Mouse (Mus musculus) liver, embryonic 16.5 days (tissue): Measurements from ENCODE around the gene Gm49630. TPM values are rescaled to one million over a fixed set of nuclear protein-coding genes. Genes with fewer than 3 reads are reported as not detected.
"Not testable (repeated sequence)": the region's sequence is repeated elsewhere in the genome, so short reads cannot be mapped to it uniquely, and the experiment has no call there.

Source experiments
- ATAC-seq: fragments of 200-750 bp; cut with Nextera tagmentation; 2 replicates; pipeline ENCODE4 v1.8.0; 2017; ENCODE audit warnings: low read depth, mild to moderate bottlenecking, moderate number of reproducible peaks, moderate library complexity
- H3K27ac ChIP-seq: fragments of 300-500 bp; sonication (generic); 2 replicates; pipeline ENCODE4 v1.5.1; 2014; ENCODE audit warnings: mild to moderate bottlenecking, low read length
- H3K27me3 ChIP-seq: fragments of 300-500 bp; sonication (generic); 2 replicates; pipeline ENCODE4 v1.6.1; 2014; ENCODE audit warnings: low read depth, low read length, mixed read lengths; ENCODE audit not compliant: control insufficient read depth, insufficient read depth
- H3K36me3 ChIP-seq: fragments of 300-500 bp; sonication (generic); 2 replicates; pipeline ENCODE4 v1.6.1; 2014; ENCODE audit warnings: mild to moderate bottlenecking; ENCODE audit not compliant: control insufficient read depth, insufficient read depth
- H3K4me1 ChIP-seq: fragments of 300-500 bp; sonication (generic); 2 replicates; pipeline ENCODE4 v1.6.1; 2014; ENCODE audit warnings: low read depth, low read length, mixed read lengths; ENCODE audit not compliant: control insufficient read depth
- H3K4me2 ChIP-seq: fragments of 300-500 bp; sonication (generic); 2 replicates; pipeline ENCODE4 v1.6.1; 2014; ENCODE audit warnings: low read depth, low read length, mixed read lengths
- H3K4me3 ChIP-seq: fragments of 300-500 bp; sonication (generic); 2 replicates; pipeline ENCODE4 v1.5.1; 2014; ENCODE audit warnings: low read depth, mild to moderate bottlenecking, low read length
- H3K9ac ChIP-seq: fragments of 300-500 bp; sonication (generic); 2 replicates; pipeline ENCODE4 v1.6.1; 2014; ENCODE audit warnings: low read depth, low read length
- H3K9me3 ChIP-seq: fragments of 300-500 bp; sonication (generic); replicated peaks from 2 replicates; pipeline ENCODE4 v1.6.1; 2016; ENCODE audit warnings: low read length; ENCODE audit not compliant: control insufficient read depth
- WGBS: fragments of 180-500 bp; shearing (Covaris S2); extraction: QIAGEN DNeasy Blood & Tissue Kit; methylation state at CpG from one replicate; pipeline ENCODE4 v1.1.7; 2014; ENCODE audit not compliant: insufficient replicate concordance; 5-methylcytosine and 5-hydroxymethylcytosine counted together
- polyA plus RNA-seq: library from polyadenylated mRNA; unstranded; fragments of >200 nt; fragmentation: Nextera tagmentation; extraction: Ambion mirVana; gene quantifications from 2 replicates; pipeline ENCODE4 v1.2.1, GENCODE M21; 2015

The Gm49630 gene
- polyA plus RNA-seq, 1 experiment from 2014 or later: not detected

- 66% methylated on average over 7 of the region's 7 CpGs for WGBS
- not testable (repeated sequence) for ATAC-seq, H3K27me3 ChIP-seq, H3K27ac ChIP-seq, H3K36me3 ChIP-seq, H3K9ac ChIP-seq, H3K4me2 ChIP-seq, H3K9me3 ChIP-seq, H3K4me3 ChIP-seq, H3K4me1 ChIP-seq
Observed at GRCm38 (mm10) chr17:7395116-7395515, 23.3 kb upstream of the Gm49630 start.

- not testable (repeated sequence) for H3K4me3 ChIP-seq, H3K4me1 ChIP-seq, H3K27me3 ChIP-seq, H3K27ac ChIP-seq, ATAC-seq, H3K9ac ChIP-seq, H3K4me2 ChIP-seq, H3K9me3 ChIP-seq, H3K36me3 ChIP-seq
- WGBS: 63% methylated on average over 7 of the region's 7 CpGs
Observed at GRCm38 (mm10) chr17:7389898-7390297, 18.1 kb upstream of the Gm49630 start.

- not testable (repeated sequence) for H3K36me3 ChIP-seq, ATAC-seq, H3K4me3 ChIP-seq, H3K9me3 ChIP-seq, H3K9ac ChIP-seq, H3K27me3 ChIP-seq, H3K4me2 ChIP-seq, H3K4me1 ChIP-seq, H3K27ac ChIP-seq
- WGBS: 59% methylated on average over 6 of the region's 8 CpGs
Observed at GRCm38 (mm10) chr17:7388958-7389356, 17.2 kb upstream of the Gm49630 start.

- not testable (repeated sequence) for H3K4me2 ChIP-seq, H3K9ac ChIP-seq, H3K4me1 ChIP-seq, H3K27ac ChIP-seq, ATAC-seq, H3K4me3 ChIP-seq, H3K36me3 ChIP-seq, H3K27me3 ChIP-seq, H3K9me3 ChIP-seq
- no CpG with 5 or more reads among the region's 2 CpGs for WGBS
Observed at GRCm38 (mm10) chr17:7388341-7388957, 16.7 kb upstream of the Gm49630 start.

- 55% methylated on average over 8 of the region's 8 CpGs for WGBS
- not testable (repeated sequence) for H3K27ac ChIP-seq, ATAC-seq
Observed at GRCm38 (mm10) chr17:7386016-7386415, 14.2 kb upstream of the Gm49630 start.

GRCm38 (mm10) chr17:7385364-7385763 lies 13.6 kb upstream of the Gm49630 start, which contains the start of gene Unc93a2:
Gene Unc93a2 (minus strand): TSS chr17:7385464.
- not testable (repeated sequence) for H3K4me1 ChIP-seq, H3K9me3 ChIP-seq, H3K4me3 ChIP-seq, H3K9ac ChIP-seq, H3K4me2 ChIP-seq, H3K27me3 ChIP-seq, H3K36me3 ChIP-seq, ATAC-seq, H3K27ac ChIP-seq
- 66% methylated on average over 3 of the region's 3 CpGs for WGBS

More at GRCm38 (mm10) chr17:7386016-7386415, 14.2 kb upstream of the Gm49630 start:
- H3K27me3 ChIP-seq, H3K9ac ChIP-seq, H3K9me3 ChIP-seq, H3K4me2 ChIP-seq, H3K4me1 ChIP-seq, H3K36me3 ChIP-seq, H3K4me3 ChIP-seq: not testable (repeated sequence)

- H3K9ac ChIP-seq, H3K4me3 ChIP-seq, H3K27me3 ChIP-seq, H3K9me3 ChIP-seq, H3K27ac ChIP-seq, H3K4me1 ChIP-seq, H3K36me3 ChIP-seq, H3K4me2 ChIP-seq: not testable (repeated sequence)
- 55% methylated on average over 10 of the region's 13 CpGs for WGBS
- peak; percentile 51; the same call in 1 of the 2 replicates for ATAC-seq
Observed at GRCm38 (mm10) chr17:7383167-7384143, 11.7 kb upstream of the Gm49630 start.

GRCm38 (mm10) chr17:7382711-7383110 lies 10.9 kb upstream of the Gm49630 start:
- H3K4me1 ChIP-seq, H3K36me3 ChIP-seq, H3K27me3 ChIP-seq, H3K4me2 ChIP-seq, H3K9me3 ChIP-seq, H3K4me3 ChIP-seq, H3K27ac ChIP-seq, H3K9ac ChIP-seq: not testable (repeated sequence)
- ATAC-seq: 0 out of 2 replicates have a peak, but pooled peaks have one; percentile 6
- 50% methylated on average over 1 of the region's 3 CpGs for WGBS

- 30% methylated on average over 2 of the region's 3 CpGs for WGBS
- H3K9ac ChIP-seq, H3K4me3 ChIP-seq, H3K9me3 ChIP-seq, H3K27me3 ChIP-seq, H3K4me2 ChIP-seq, H3K4me1 ChIP-seq, H3K36me3 ChIP-seq, ATAC-seq, H3K27ac ChIP-seq: not testable (repeated sequence)
Observed at GRCm38 (mm10) chr17:7377907-7378306, 6.1 kb upstream of the Gm49630 start.
